In the genomic region with DNA sequence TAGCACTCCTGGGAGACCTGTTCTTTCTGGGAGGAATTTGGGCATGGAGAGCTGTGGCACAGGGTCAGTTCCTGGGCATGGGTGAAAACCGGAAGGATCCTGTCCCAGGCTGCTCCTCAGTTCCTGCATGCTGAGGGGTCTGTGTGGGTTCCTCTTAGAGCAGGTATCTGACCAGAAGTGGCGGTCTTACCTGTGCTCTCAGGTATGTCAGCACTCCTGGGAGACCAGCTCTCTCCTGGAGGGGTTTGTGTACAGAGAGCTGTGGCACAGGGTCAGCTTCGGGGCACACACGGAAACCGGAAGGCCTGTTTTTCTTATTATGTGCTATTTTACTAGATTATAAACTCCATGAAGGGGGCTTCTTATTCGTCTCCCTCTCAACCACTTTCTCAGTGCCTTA, we compare ENCODE assay signal across 19 mouse cellular contexts. TPM values are rescaled to one million over a fixed set of nuclear protein-coding genes. Genes with fewer than 3 reads are reported as not detected.
DNase-seq lines count a peak whose midpoint lies in the region; ATAC-seq and TF ChIP-seq lines count a peak whose summit lies in the region.
"Had no signal": no experiment of that assay in that cellular context is flagged by ENCODE, and none has a peak within 500 bp of the region (broad histone marks: within the 10 kb centered on the region; RNA-seq: fewer than 3 reads in every experiment).

No protein-coding gene starts in this region.

- H3K4me2 ChIP-seq in lung, embryonic 15.5 days, result no peak overlapping the region
- no peak overlapping the region for H3K4me2 ChIP-seq in lung, postnatal 0 days (replicated peaks; ENCODE audit: low read depth, low read length)
- H3K4me2 ChIP-seq: embryonic facial prominence, embryonic 12.5 days; forebrain, embryonic 13.5 days; forebrain, embryonic 15.5 days had no signal

- WGBS in heart, embryonic 10.5 days, result 89% methylated on average over 6 of the region's 6 CpGs
- WGBS in lung, embryonic 15.5 days, result 61% methylated on average over 6 of the region's 6 CpGs
- 69% methylated on average over 6 of the region's 6 CpGs for WGBS in lung, postnatal 0 days

- peak; percentile 58; the same call in 1 of the 2 replicates for ATAC-seq in lung, embryonic 15.5 days (ENCODE audit: borderline replicate concordance, extremely low read depth, low FRiP score, low TSS enrichment)
- ATAC-seq in lung, postnatal 0 days, result no peak
- ATAC-seq: forebrain, embryonic 13.5 days; forebrain, embryonic 15.5 days; forebrain, postnatal 0 days had no signal

- TF ChIP-seq EP300 in lung, postnatal 0 days (IDR thresholded peaks at IDR 0.05), result no peak

- no peak overlapping the region for H3K9ac ChIP-seq in lung, embryonic 15.5 days
- no peak overlapping the region for H3K9ac ChIP-seq in lung, postnatal 0 days (replicated peaks; ENCODE audit: low read depth)
- H3K9ac ChIP-seq in ES-E14 (ENCODE audit: insufficient read depth, low read depth, low read length, poor library complexity, severe bottlenecking), result no peak overlapping the region
- H3K9ac ChIP-seq: embryonic facial prominence, embryonic 12.5 days; forebrain, embryonic 13.5 days; forebrain, embryonic 15.5 days; forebrain, postnatal 0 days had no signal

- H3K27ac ChIP-seq in heart, embryonic 10.5 days, result no peak overlapping the region
- H3K27ac ChIP-seq in lung, embryonic 15.5 days, result 0 out of 2 replicates have a peak overlapping the region, but pooled peaks have one; percentile 22
- H3K27ac ChIP-seq in lung, postnatal 0 days (ENCODE audit: low read length), result no peak overlapping the region
- H3K27ac ChIP-seq in ES-E14 (ENCODE audit: insufficient read depth, low read depth, low read length, poor library complexity, severe bottlenecking), result 0 out of 2 replicates have a peak overlapping the region, but pooled peaks have one; percentile 36
- H3K27ac ChIP-seq: embryonic facial prominence, embryonic 10.5 days; embryonic facial prominence, embryonic 12.5 days; forebrain, embryonic 13.5 days; forebrain, embryonic 15.5 days had no signal

- H3K4me1 ChIP-seq in heart, embryonic 10.5 days, result peaks cover 7% of the 10 kb centered on the region
- peaks cover 21% of the 10 kb centered on the region for H3K4me1 ChIP-seq in lung, embryonic 15.5 days
- no peaks in the 10 kb centered on the region for H3K4me1 ChIP-seq in lung, postnatal 0 days (ENCODE audit: insufficient read depth, low read depth, low read length)
- H3K4me1 ChIP-seq in ES-E14 (ENCODE audit: control insufficient read depth in 2 of 2, insufficient read depth in 2 of 2, low read length in 2 of 2, poor library complexity in 1 of 2), result no peaks in the 10 kb centered on the region

- H3K9me3 ChIP-seq in heart, embryonic 10.5 days, result no peaks in the 10 kb centered on the region
- no peaks in the 10 kb centered on the region for H3K9me3 ChIP-seq in lung, embryonic 15.5 days
- H3K9me3 ChIP-seq in lung, postnatal 0 days (ENCODE audit: low read length), result no peaks in the 10 kb centered on the region
- no peaks in the 10 kb centered on the region for H3K9me3 ChIP-seq in ES-E14 (ENCODE audit: control insufficient read depth, insufficient read depth, low read depth, low read length)
- H3K9me3 ChIP-seq: embryonic facial prominence, embryonic 10.5 days; embryonic facial prominence, embryonic 12.5 days; forebrain, embryonic 13.5 days; forebrain, embryonic 15.5 days had no signal

- H3K36me3 ChIP-seq in heart, embryonic 10.5 days, result no peaks in the 10 kb centered on the region
- no peaks in the 10 kb centered on the region for H3K36me3 ChIP-seq in lung, embryonic 15.5 days
- H3K36me3 ChIP-seq in lung, postnatal 0 days (ENCODE audit: insufficient read depth, low read length), result no peaks in the 10 kb centered on the region
- no peaks in the 10 kb centered on the region for H3K36me3 ChIP-seq in ES-E14 (ENCODE audit: control insufficient read depth, insufficient read depth, low read length, poor library complexity, severe bottlenecking)
- H3K36me3 ChIP-seq: embryonic facial prominence, embryonic 10.5 days; embryonic facial prominence, embryonic 12.5 days; forebrain, embryonic 15.5 days had no signal

- in situ Hi-C loops in ES-E14 (cut with MboI; ENCODE audit: low sequenced_read_pairs in 2 of 2, unreplicated experiment in 2 of 2), result no loop called here

- peak; percentile 41 for DNase-seq in heart, embryonic 10.5 days (ENCODE audit: low spot score)
- no peak for DNase-seq in heart, adult 11 months
- no peak for DNase-seq in lung, postnatal 0 days (ENCODE audit: low spot score)
- DNase-seq in ES-E14 (ENCODE audit: low read depth, low spot score), result no peak
- DNase-seq: adrenal gland, adult 2 months; adrenal gland, postnatal 10 days; adrenal gland, postnatal 25 days; cerebellum, adult 11 months; cerebellum, adult 18-20 months; cerebellum, adult 8-10 months; cerebellum, adult 9-11 months; forebrain, postnatal 0 days had no signal

- TF ChIP-seq CTCF in lung, postnatal 0 days (IDR thresholded peaks at IDR 0.05), result no peak

- H3K4me3 ChIP-seq in heart, embryonic 10.5 days, result no peak overlapping the region
- H3K4me3 ChIP-seq in lung, embryonic 15.5 days, result no peak overlapping the region
- no peak overlapping the region for H3K4me3 ChIP-seq in lung, postnatal 0 days (ENCODE audit: low read depth, low read length)
- H3K4me3 ChIP-seq in ES-E14 (ENCODE audit: insufficient read depth in 1 of 2, low read depth in 1 of 2, low read length in 2 of 2, poor library complexity in 1 of 2, severe bottlenecking in 1 of 2), result no peak overlapping the region
- H3K4me3 ChIP-seq: embryonic facial prominence, embryonic 10.5 days; embryonic facial prominence, embryonic 12.5 days; forebrain, embryonic 13.5 days; forebrain, embryonic 15.5 days had no signal

- no peaks in the 10 kb centered on the region for H3K27me3 ChIP-seq in heart, embryonic 10.5 days (ENCODE audit: insufficient read depth, poor library complexity, severe bottlenecking)
- H3K27me3 ChIP-seq in lung, embryonic 15.5 days, result no peaks in the 10 kb centered on the region
- H3K27me3 ChIP-seq in lung, postnatal 0 days (replicated peaks; ENCODE audit: insufficient read depth, low read length), result no peaks in the 10 kb centered on the region
- H3K27me3 ChIP-seq: CH12.LX; embryonic facial prominence, embryonic 12.5 days; forebrain, embryonic 13.5 days; forebrain, embryonic 15.5 days had no signal

TF ChIP-seq in ES-E14, 5 proteins besides CTCF, POLR2A, EP300 and RAD21:
- TF ChIP-seq ZNF384 (IDR thresholded peaks at IDR 0.05; ENCODE audit: low read depth, low read length), result no peak

RNA-seq across cellular contexts. Expression of gene Jun, which starts 7.3 kb away (rescaled TPM):
- polyA plus RNA-seq in heart, embryonic 10.5 days (2016; fragmentation: Nextera tagmentation; extraction: Ambion mirVana), result 75.7 and 76.6 TPM in 2 replicates
- 123 and 124 TPM in 2 replicates for polyA plus RNA-seq in lung, embryonic 15.5 days (2015; fragmentation: Nextera tagmentation; extraction: Ambion mirVana)
- polyA plus RNA-seq in lung, postnatal 0 days (2015; fragmentation: Nextera tagmentation; extraction: Ambion mirVana), result 145 and 158 TPM in 2 replicates
- 9.5 and 16.6 TPM in 2 replicates for total RNA-seq in ES-E14 (2012; rRNA removed)
- total RNA-seq: MEL had no signal

Comparison
In these comparisons a context has a peak if more than half of its experiments do, and no peak if none do; other contexts are left out.
1. H3K27ac ChIP-seq: peak in lung, embryonic 15.5 days (single experiment) and ES-E14 (single experiment); none in heart, embryonic 10.5 days (single experiment) and lung, postnatal 0 days (single experiment).